Mouse (Mus musculus) Muller cell, postnatal 12 days (primary cell): ENCODE data around the gene Ace2.
A peak's percentile ranks its signal among the peaks of the same experiment; 100 is the strongest.

Experiments
- DNase-seq: peaks from one replicate; pipeline ENCODE4 v3.0.0-alpha.2; 2015; ENCODE audit errors: inconsistent ontology term

The Ace2 gene

GRCm38 (mm10) chrX:164139032-164139431 is at the start of gene Ace2:
Ace2 (plus strand) TSS chrX:164139332.
- no peak for DNase-seq

GRCm38 (mm10) chrX:164089916-164090315 is 49.2 kb upstream of the Ace2 start:
- DNase-seq = no peak

- DNase-seq = no peak
These were observed 46.6 kb upstream of the Ace2 start for GRCm38 (mm10) chrX:164092300-164093169.

GRCm38 (mm10) chrX:164093435-164093834 is 45.7 kb upstream of the Ace2 start:
- no peak for DNase-seq

- DNase-seq = no peak
These were observed 43.3 kb upstream of the Ace2 start for GRCm38 (mm10) chrX:164095838-164096237.

GRCm38 (mm10) chrX:164101483-164101882 is 37.6 kb upstream of the Ace2 start:
- peak; percentile 49 for DNase-seq

- DNase-seq = no peak
These were observed 36.9 kb upstream of the Ace2 start for GRCm38 (mm10) chrX:164102198-164102597.

- no peak for DNase-seq
These were observed 36.5 kb upstream of the Ace2 start for GRCm38 (mm10) chrX:164102656-164103055.

- no peak for DNase-seq
These were observed 28.0 kb upstream of the Ace2 start for GRCm38 (mm10) chrX:164111146-164111545.

- DNase-seq = no peak
These were observed 25.4 kb upstream of the Ace2 start for GRCm38 (mm10) chrX:164113744-164114143.

- DNase-seq = no peak
These were observed 15.2 kb upstream of the Ace2 start for GRCm38 (mm10) chrX:164123942-164124341.

- DNase-seq = peak; percentile 74
These were observed 5.6 kb upstream of the Ace2 start for GRCm38 (mm10) chrX:164133531-164133930.

GRCm38 (mm10) chrX:164135304-164135818 is 3.8 kb upstream of the Ace2 start:
- no peak for DNase-seq

- DNase-seq = no peak
These were observed 6.5 kb downstream of the Ace2 start for GRCm38 (mm10) chrX:164145463-164146250.

- DNase-seq = no peak
These were observed 13.6 kb downstream of the Ace2 start for GRCm38 (mm10) chrX:164152703-164153102.

- DNase-seq = no peak
These were observed 14.5 kb downstream of the Ace2 start for GRCm38 (mm10) chrX:164153606-164154005.

- no peak for DNase-seq
These were observed 15.5 kb downstream of the Ace2 start for GRCm38 (mm10) chrX:164154594-164154993.

GRCm38 (mm10) chrX:164164681-164165080 is 25.5 kb downstream of the Ace2 start:
- DNase-seq = no peak

- no peak for DNase-seq
These were observed 31.9 kb downstream of the Ace2 start for GRCm38 (mm10) chrX:164171034-164171433.

- no peak for DNase-seq
These were observed 34.7 kb downstream of the Ace2 start for GRCm38 (mm10) chrX:164173880-164174279.

GRCm38 (mm10) chrX:164175311-164175710 is 36.2 kb downstream of the Ace2 start:
- DNase-seq = peak; percentile 85

GRCm38 (mm10) chrX:164175780-164176179 is 36.6 kb downstream of the Ace2 start:
- DNase-seq = peak; percentile 52
